Mouse (Mus musculus): ENCODE data around the gene Necap2. TPM values are rescaled to one million over a fixed set of nuclear protein-coding genes. Genes with fewer than 3 reads are reported as not detected.

Gene Necap2
- total RNA-seq, 4 experiments from 2014 or later, result 37.3 to 59.5 (median 44.3) TPM

DNA sequence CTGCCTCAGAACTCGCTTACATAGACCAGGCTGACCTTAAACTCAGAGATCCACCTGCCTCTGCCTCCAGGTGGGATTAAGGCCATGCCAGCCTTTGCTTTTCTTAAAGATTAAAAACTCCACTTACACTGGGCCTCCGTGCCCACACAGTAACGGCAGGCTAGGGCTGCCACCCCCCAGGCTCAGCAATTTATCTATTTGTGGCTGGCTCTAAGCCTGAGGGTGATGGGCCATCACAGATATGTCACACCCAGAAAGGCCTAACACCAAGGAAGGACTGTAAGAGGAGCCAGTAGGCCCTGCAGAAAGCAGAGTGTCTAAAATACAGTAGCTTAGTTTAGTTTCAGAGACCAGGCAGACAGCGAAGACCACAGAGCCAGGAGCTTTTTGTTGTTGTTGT is 4.0 kb downstream of the Necap2 start:
- no peak for DNase-seq (ENCODE audit: low spot score in 2 of 2)

DNA sequence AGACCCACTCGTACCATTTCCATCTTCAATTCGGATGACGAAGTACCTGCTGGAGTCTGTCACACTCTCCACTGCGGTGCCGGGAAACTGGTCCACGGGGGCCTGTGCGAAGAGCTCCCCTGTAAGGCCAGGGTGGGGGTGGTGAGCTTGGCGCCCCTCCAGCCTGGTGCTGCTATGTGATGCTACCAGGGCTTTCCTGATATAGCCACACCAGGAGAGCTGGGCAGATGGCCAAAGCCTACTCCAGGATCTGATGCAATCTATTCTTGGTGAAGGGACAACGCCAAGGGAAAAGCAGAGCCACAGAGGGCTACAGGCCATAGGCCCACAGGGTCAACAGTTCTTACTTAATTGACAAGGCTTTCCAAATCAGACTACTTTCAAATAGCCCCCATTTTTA is 4.5 kb downstream of the Necap2 start:
- peak in 1 of 2 experiments; percentile 85 for DNase-seq (ENCODE audit: low spot score in 2 of 2)

DNA sequence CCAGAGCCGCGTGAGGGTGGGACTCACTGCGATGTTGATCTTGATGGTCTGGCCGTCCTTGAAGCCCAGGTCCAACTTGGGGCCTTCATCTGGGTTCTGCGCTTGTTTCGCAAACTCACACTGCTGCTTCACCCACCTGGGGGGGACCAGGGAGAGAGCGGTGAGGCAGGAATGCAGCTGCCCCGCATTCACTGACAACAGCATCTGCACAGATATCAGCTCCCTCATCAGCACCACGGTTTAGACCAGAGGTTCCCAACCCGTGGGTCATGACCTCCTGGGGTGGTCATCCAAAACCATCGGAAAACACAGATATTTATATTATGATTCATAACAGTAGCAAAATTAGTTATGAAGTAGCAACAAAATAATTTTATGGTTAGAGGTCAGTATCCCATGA is 5.7 kb downstream of the Necap2 start:
- DNase-seq (ENCODE audit: low spot score in 2 of 2), result no peak

DNA sequence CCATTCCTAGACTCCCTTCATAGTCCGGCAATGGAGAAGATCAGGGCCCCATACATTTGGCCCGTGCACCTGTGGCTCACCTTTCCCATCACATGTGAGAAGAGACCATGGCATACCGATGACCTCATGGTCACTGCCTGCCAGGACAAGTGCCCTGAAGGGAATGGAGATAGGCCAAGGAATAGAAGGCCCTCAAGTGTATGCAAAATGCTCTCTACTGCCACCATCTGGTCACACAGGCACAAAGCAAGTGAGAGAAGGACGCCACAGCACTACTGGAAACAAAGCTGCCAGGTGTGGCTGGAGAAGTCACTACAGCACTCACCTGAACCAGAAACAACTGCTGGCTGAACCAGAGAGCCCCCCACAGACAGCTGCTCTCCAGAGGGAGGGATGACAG is 8.4 kb downstream of the Necap2 start:
- DNase-seq (ENCODE audit: low spot score in 2 of 2), result no peak

DNA sequence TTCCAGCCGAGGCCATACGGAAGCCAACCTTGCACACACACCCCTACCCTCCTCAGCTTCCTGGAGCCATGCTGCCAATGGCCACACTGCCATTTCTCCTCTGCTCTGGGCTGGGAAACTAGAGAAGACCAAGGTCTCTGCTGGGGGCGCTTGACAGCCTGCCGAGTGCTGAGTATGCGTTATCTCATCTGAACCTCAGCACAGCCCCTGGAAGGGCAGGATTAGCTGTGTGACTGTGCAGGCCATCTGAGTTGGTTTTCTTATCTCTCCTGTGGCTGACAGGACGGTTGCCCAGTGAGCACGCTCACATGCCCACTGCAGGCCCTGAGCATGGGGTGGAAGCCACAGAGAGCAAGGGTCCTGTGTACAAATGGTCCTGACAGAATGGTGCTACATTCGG is 9.5 kb downstream of the Necap2 start:
- no peak for DNase-seq (ENCODE audit: low spot score in 2 of 2)

DNA sequence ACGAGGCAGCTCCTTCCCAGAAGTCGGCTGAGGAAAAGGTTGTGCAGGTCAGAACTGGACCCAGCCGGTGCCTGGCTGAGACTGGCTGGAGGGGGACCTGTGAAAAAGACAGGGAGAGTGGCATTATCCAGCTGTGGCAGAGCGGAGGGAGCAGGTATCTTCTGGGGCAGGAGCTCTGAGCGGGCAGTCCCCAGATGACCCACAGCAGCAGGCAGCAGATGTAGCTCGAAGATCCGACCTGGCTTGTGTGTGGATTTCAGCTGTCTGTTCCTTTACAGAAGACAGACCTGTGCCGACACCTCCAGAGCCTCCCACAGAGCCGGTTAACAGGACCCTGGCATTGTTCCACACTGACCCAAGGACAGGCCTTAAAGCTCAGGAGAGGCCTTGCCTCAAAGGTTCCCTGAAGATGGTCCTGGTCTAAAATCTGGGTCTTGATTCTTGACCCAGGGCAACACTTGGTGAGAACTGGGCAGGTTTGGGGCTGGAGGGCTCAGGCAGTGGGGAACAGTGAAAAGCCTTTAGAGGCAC is 10.6 kb downstream of the Necap2 start:
- DNase-seq (ENCODE audit: low spot score in 2 of 2), result no peak

DNA sequence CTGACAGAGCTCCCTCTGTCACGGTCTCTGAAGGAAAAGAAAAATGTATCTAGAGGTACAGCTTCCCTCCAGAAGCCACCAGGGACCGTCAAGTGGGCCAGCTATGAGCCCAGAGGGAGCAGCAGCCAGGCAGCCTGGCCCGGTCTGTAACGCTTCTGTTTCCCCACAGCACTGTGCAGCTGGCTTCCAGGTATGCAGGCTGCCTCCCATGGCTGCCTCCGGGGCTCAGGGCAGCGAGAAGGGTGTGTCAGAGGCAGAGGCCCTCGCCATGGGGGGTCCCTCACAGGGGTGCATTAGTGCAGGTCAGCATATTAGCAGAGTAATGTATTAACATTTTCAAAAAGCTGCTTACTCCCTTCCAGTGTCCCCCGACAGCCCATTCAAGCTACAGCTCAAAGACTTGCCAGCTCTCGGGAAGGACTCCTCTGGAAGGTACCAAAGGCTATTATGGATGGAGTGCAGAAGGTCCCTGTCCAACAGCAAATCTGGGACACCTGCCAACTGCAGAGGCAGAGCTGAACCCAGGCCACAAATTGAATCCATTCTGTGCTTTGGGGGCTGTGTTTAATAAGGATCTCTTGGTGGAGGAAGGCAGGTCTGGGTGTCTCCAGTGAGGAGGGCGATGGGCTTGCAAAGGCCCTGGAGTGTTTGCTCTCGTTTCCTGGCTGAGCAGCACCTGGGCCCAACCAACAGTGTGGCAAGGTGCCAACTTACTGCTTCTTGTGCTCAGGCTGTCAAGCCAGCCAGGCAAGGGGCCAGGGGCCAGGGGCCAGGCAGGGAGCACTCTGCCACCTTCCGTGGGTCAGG is 11.2 kb downstream of the Necap2 start:
- no peak for DNase-seq (ENCODE audit: low spot score in 2 of 2)

DNA sequence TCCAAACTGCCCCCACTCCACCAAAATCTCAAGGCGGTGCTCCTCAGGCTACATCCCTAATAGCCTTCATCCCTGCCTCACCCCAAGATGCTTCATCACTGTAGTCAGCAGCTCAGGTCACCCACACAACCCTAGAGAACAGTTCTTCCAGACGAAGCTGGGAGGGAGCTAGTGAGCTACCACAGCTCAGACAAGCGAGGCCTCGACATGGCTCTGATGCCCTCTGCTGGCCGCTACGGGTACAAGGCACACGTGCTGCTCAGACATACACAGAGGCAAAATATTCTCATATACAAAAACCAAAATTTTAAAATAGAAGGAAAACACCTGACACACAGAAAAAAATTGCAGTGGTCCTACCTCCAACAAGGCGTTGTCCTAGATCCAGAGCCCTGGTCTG is 13.0 kb downstream of the Necap2 start:
- peak in 1 of 2 experiments; percentile 77 for DNase-seq (ENCODE audit: low spot score in 2 of 2)

DNA sequence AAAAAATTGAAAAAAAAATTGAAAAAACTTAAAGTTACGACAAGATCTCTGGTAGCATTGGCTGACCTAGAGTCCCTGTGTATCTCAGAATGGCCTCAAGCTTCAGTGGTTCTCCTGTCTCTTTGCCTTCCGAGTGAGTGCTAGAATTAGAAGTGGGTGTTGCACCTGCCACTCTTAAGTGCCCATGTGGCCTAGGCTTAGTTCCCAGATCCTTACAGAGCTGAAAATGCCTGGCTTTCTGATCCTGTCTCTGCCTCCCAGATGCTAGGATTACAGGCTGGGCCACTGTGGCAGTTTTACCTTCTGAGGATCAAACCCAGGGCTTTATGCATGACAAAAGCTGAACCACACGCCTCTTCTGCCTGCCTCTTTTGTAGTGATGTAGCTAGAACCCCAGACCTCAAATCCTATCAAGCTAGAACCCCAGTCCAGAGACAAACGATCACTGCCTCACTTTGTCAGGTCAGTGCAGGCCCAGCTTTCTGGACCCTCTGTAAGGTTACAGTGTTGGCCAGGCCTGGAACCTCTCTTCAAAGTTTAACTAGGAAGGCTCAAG is 14.0 kb downstream of the Necap2 start:
- DNase-seq (ENCODE audit: low spot score in 2 of 2), result no peak

DNA sequence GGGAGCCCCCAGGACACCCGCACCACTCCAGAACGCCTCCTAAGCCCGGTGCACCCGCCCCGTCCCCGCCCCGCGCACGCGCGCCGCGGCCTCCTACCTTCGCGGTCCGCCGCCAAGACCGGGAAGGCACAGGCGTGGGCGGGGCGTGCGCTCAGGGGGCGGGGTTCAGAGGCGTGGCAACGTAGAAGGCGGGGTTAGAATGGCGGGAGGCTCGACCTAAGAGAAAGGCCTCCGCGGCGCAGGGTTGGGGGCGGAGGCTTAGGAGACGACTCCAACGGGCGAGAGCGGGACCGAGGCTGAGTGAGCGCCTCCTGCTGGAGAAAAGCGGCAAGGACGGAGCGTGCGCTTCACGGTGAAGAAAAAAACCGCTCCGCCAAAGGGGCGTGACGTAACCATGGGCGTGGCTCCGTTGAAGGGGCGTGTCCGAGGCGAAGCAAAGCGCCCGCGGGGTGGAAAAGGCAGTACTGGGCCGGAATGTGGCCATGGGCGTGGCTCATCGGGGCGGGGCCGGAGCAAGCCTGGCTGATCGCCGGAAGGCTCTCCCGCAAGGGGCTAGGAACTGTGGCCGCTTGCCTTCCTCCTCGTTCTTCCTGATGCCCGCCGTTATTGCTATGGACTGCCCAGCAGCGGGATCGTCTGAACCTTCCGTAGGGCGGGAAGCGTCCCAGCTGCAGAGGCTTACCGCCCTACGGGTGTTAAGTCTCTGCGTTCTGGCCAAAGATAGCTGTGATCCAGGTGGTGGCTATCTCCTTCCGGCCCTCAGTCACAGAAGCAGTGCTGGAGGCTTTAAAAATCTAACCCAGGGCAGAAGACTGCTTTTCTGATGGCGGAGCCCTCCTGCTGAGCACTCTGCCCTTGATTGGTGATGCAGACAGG is 17.5 kb downstream of the Necap2 start, which contains the start of gene Crocc:
TSS of gene Crocc (minus strand) at position 125 of the 876 bp plus-strand sequence.
- peak; percentile 97 to 98 for DNase-seq (ENCODE audit: low spot score in 2 of 2)

DNA sequence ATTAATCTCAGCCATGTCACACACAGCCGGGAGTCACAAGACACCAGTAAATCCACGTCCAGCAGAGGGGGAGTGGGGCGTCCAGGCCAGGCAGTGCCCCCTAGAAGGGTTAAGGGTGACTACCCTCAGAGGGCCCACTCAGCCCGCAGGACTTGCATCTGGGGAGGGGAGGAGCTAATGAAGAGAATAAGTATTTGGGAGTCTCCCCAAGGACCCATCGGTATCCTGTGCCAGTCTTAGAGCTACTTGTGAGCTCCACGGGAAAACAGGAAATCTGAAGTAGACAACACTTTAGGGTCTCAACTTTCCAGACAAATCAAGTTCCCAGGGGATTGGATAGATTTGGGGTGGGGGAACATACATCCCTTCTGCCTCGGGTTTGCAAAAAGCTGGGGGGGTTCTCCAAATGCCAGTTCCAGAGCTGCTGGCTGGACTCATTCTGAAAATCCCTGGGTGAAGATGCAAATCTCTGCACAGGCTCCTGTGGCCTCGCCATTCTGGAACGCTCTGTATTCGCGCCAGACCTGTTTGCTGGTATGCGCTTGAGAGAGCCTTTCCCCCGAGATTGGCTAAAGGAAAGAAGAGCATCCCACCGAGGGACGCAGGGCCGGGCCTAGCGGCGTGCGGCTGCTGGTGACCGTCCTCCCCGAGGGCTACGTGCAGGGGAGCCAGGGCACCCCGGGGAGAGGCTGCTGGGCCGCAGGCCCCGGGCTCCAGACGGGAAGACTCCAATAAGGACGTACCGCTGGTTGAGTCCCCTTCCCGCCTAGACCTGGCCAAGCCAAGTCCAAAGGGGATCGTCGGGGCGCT is 18.3 kb downstream of the Necap2 start:
- DNase-seq (ENCODE audit: low spot score in 2 of 2), result no peak

DNA sequence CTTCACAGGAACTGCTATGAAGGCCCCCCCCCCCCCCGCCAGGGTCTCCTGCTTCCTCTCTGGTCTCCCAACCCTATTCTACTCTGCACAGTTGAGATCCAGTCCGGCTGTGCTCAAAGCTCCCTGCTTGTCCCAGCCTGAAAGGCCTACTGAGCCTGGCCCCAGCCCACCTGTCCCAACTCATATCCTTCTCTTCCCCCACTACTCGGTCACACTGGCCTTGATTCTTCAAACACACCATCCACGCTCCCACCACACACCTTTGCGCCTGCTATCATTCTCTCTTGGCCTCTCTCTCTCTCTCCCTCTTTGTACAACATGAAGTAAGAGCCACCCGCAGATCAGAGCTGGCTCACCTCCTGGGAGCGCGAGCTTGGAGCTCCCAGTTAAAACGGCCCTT is 19.3 kb downstream of the Necap2 start:
- DNase-seq (ENCODE audit: low spot score in 2 of 2), result no peak

DNA sequence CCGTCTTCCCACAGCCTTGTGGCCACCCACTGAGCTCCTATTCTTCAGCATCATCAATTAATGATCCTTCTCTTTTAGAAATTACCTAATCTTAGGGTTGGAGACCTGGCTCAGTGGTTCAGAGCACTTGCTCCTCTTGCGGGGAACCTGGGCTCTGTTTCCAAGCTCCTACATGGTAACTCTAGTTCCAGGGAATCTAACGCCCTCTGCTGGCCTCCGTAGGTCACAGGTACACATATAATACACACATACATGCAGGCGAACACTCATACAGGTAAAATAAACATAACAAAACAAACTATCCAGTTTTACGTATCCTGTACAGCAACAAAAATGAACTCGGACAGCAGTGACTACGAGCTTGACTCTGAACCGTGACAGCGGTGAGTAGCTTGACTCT is 21.2 kb downstream of the Necap2 start:
- DNase-seq (ENCODE audit: low spot score in 2 of 2), result no peak

DNA sequence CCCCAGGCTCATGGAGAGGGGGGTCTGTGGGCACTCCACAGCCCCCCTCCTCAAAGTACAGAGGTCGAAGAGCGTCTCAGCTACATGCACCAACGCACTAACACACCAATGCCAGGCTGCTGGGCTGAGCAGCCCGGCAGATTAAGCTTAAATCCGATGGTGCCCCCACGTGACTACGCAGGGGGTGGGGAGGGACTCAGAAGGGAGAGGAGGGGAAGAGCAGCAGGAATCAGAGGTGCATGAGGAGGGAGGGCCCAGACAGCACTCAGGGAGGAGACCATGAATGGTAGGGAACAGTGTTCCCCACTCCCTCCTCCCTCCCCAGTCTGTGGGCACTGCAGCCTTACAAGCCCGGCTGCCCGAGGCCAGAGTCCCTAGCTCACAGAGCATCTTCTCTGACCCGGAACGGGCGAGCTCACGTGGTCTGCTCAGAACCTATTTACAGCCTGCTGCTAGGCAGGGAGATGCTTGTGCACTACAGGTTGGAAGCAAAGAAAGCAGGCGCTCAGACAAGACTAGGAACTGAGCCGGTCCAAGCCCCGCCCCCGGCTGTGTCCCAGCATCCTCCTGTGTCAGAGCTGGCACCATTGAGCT is 24.5 kb downstream of the Necap2 start:
- DNase-seq (ENCODE audit: low spot score in 2 of 2), result peak; percentile 54 to 87

DNA sequence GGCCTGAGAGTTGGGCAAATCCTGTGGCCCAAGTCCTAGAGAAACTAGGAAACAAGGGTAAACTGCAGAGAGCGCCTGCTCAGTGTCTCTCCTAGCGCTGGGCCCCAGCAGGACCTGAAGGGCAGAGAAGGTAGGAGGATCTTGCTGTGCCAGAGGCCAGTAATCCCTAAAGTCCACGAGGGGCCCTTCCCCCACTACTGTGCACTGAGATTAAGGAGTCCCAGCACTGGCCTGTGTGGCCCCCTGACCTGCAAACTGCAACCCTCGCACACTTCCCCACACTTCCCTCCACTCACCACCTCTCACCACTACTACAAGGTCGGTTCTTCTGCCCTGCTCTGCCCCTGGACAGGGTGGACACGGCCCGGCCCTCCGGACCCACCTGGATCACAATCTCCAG is 25.0 kb downstream of the Necap2 start:
- no peak for DNase-seq (ENCODE audit: low spot score in 2 of 2)

DNA sequence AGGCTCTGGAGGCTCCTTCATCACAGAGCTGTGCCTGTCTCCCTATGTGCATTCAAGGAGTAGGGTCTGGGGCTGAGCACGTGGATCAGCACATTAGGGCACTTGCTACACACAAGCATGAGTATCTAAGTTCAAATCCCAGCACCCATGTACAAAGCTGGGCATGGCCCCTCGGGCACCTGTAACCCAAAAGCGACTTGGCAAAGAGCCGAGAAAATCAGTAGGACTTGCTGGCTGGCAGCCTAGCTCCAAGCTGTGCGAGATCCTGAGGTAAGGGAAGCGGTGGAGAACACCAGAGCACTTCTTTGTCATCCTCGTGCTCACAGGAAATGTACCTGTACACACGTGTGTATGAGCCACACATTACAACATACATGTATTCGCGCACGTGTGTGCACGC is 25.7 kb downstream of the Necap2 start:
- DNase-seq (ENCODE audit: low spot score in 2 of 2), result no peak

DNA sequence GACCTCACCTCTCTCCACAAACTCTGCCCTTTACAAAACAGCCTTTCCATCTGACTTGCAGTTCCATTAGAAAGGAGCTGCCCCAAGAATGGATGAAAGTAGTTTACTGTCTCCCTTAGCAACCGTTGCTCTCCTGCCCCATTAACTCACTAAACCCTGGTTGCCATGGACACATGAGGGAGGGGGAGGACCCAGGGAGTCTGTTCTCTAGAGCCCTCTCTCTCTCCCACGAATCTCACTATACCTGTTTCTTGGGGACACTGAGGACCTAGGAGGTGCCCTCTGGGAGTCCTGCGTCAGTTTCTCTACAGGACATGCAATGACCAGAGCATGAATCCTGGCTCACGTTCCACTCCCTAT is 28.7 kb downstream of the Necap2 start:
- DNase-seq (ENCODE audit: low spot score in 2 of 2), result no peak

DNA sequence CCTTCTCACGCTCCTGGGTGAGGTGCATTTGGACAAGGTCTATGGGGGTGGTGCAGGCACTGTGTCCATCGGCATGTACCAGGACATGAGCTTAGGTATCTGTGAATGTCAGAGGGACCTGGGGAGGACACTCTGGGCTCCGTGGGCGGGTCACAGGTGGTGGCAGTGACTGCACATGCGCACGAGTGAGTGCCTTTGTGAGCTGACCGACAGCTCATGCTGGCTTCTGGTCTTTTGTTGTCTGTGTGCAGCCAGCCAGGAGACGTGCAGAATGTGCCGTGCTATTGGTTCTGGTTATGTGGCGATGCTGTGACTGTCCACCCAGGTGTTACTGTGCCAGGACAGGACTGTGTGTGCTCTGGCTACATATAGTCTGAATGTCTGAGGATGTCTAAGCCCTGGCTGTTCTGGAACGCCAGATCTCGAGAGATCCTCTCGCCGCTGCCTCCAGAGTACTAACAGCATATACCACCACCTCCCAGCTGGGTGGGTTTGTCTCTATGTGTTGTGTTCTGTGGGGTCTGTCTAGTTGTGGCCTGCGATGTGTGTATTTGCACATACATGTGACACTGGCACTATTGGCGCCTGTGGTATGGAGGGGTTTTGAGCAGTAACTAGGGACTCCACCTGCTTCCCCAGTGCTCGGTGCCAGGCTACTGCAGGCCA is 29.2 kb downstream of the Necap2 start:
- DNase-seq (ENCODE audit: low spot score in 2 of 2), result no peak

DNA sequence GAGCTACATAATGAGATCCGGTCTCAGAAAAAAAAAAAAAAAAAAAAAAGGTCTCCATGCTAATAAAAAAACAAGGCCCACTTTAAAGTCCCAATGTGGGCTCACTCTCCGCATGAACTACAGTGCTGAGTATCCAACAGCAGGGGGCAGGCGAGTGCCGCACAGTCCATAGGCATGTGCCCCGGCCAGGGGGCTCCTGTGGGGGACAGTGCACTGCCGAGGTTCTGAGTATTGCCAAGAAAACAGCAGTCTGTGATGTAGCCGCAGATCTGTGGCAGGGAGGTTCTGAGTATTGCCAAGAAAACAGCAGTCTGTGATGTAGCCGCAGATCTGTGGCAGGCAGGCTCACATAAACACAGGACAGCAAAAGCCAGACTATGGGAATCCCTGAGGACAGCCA is 33.3 kb downstream of the Necap2 start:
- DNase-seq (ENCODE audit: low spot score in 2 of 2), result no peak

DNA sequence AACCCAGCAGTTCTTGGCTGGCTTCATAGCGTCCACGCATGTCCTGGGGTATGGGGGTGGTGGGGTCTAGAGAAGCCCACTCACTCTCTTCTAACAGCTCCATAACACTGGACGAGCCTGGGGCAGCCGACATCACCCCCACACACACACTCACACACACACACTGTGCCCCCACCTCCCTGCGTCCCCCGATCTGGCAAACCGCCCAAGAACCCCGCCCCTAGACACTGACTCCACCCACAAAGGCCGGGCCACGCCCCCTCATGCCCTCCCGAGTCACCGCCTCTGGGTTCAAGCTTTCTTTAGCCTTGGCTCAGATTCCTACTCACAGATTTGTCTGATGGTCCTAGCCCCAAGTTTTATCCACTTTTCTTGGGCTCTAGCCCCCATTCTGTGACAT is 37.0 kb downstream of the Necap2 start:
- no peak for DNase-seq (ENCODE audit: low spot score in 2 of 2)

All from left cerebral cortex, adult 8-10 months (tissue).